Mouse (Mus musculus) A20 (cell line): ENCODE measurements around the gene Il12rb1.

Experiments used
- DNase-seq: peaks from one replicate; pipeline ENCODE4 v3.0.0-alpha.2; 2011; ENCODE audit warnings: low read depth, low spot score

Il12rb1 gene

DNA sequence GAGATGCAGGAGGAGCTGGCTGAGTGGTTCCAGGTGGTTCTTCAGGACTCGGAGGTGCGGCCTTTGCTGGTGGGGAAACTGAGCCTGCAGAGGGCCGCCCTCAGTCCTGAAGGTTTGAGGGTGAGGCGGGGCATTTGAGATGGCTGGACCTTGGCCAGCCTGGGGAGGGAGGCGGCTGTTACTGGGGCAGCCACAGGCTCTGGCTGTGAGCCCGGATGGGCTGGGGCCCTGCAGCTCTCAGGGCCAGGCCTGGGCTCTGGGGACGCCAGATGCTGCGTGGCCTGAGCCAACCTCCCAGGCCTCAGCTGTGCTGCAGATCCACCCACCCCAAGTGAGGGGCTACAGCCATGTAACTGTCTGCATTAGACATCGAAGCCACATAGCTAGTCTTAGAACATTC, 34.4 kb upstream of the Il12rb1 start:
- DNase-seq = peak; percentile 45

GRCm38 (mm10) chr8:70774740-70775139, 33.5 kb upstream of the Il12rb1 start:
- no peak for DNase-seq

GRCm38 (mm10) chr8:70775227-70775626, 33.0 kb upstream of the Il12rb1 start:
- DNase-seq = no peak

GRCm38 (mm10) chr8:70775851-70776495, 32.3 kb upstream of the Il12rb1 start:
- no peak for DNase-seq

DNA sequence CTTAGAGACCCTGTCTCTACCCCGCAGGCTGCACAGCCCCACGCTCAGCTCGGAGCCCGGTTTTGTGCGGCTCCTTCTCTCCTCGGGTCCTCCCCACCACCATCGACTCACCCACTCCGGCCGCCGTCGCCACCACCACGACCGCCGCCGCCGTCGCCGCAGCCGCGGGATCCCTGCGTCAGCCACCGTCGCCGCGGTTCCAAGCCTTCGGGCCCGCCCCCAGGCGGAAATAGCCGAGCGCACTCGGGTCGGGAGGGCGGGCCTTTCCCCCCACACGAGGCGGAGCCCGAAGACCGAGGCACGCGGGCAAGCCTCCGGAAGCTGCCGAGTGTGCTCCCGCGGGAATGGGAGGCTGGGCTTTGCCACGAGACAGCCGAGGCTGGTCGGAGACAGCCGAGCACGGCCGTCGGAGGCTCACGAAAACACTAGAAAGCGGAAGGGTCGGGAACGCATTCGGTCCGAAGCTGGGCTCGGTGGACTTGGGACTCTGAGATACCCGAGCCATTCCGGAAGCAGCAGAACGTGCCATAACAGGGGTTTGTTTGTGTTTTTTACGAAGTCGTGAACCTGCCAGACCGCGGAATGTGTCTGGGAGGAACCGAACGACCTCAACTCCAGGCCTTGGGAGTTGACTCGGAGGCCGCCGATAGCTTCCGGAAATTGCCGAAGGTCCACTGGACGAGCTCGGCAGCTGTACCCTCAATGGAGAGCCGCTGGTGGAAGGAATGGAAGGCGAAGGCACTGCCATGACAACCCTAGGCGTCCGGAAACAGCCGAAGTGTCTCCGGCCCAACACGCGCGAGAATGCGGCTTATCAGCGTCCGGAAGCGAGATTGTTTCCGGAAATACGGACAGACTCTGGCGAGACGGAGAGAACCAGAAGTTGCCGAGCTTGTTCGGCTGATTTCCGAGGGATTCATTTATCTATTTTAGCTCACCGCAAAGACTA, 31.5 kb upstream of the Il12rb1 start, which contains the start of gene Pik3r2:
Pik3r2 (minus strand) TSS at position 218 of the 949 bp plus-strand sequence.
- DNase-seq = peak; percentile 96

DNA sequence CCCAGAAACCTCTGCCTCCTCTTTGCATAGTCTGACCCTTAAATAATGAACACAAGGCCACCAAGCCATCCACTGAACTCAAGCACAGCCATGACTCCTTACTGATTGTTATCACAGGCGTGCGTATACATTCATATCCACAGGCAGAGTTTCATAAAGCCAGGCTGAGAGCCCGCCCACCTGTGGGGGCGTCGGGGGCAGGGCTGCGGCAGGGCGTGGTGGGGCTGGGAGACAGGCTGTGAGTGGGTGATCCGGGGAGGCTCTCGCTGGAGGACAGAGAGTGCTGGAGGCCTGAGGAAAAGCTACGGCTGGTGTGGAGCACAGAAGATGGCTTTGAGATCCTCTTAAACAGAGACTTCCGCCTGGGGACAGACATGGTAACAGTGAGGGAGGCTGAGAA, 28.2 kb upstream of the Il12rb1 start:
- DNase-seq = no peak

DNA sequence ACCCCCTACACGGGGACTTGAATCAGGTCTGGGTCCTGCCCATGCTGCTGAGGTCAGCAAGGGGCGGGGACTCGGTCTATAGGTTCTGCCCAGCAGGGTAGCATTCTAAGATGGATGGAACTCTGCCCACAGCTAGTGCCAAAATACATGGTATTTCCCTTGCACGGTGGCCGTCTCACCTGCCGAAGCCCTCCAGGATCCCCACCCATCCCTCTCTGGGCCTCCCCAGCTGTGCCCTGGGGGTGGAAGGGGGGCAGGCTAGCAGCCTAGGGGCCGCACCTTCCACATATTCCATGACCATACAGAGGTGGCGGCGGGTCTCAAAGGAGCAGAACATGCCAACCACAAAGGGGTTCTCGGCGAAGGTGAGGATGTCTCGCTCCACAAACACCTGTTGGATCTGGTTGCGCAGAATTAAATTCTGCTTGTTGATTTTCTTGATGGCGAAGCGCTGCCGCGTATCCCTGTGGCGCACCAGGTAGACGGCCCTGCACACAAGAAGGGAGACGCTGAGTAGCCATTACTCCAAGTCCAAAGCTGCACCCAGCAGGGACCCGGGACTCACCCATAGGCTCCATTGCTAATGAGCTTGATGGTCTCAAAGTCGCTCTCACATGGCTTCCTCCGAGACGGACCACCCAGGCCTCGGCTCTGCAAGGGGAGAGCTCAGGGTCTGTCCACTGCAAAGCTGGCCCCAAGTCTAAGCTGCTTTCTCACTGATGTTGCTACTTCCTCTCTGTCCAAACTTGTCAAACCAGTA, 21.8 kb upstream of the Il12rb1 start:
- DNase-seq = no peak

- no peak for DNase-seq
These were observed 21.2 kb upstream of the Il12rb1 start for GRCm38 (mm10) chr8:70787051-70787445.

DNA sequence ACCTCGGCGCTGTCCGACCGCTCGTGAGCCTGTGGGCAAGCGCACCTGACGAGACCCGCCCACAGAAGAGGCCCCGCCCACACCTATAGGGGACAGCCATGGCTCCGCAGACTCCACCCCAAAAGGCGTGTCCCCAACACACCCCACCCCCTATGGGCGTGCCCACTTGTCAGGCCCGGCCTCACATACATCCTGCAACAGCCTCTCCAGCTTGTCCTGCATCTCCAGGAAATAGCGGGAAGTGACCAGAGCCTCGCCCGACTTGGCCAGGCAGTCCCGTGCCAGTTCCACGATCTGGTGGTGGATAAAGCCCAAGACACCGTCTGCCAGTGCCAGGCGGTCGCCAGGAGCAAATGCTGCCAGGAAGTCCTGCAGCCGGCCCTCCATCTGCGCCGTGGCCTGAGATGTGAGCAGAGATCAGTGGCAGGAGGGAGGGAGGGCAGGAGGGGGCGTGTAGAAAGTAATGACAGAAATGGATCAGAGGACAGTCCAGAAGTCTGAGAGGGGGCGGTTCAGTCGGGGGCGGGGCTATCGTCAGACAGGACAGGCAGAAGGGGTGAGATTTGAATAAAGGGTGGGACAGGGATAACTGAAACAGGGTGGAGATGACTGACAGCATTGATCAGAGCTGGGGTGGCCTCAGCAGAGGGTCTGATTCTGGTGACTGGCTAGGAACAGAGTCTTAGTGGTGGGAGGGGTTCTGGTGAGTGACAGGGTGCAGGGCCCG, 20.1 kb upstream of the Il12rb1 start:
- DNase-seq = no peak

DNA sequence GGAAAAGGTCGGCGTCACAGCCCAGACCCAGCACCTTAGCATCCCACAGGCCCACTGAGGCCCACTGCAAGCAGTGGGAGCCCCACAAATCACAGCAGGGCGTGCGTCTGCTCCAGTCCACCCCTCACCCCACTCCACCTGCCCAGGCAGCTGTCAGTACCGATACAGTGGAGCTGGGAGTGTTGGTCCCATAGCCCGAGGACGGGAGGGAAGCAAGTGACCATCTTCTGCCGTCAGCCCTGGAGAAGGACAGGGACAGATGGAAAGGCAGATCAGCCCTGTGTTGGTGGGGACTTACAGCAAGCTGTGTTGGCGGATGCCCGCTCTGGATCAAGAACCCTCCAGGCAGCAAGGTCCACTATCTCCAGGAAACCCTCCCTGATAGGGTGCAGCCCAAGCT, 19.2 kb upstream of the Il12rb1 start:
- DNase-seq = no peak

GRCm38 (mm10) chr8:70790846-70791245, 17.4 kb upstream of the Il12rb1 start:
- DNase-seq = no peak

GRCm38 (mm10) chr8:70791294-70791701, 17.0 kb upstream of the Il12rb1 start:
- DNase-seq = peak; percentile 87

- DNase-seq = peak; percentile 99
These were observed 16.1 kb upstream of the Il12rb1 start for GRCm38 (mm10) chr8:70791975-70792691.

- DNase-seq = no peak
These were observed 15.5 kb upstream of the Il12rb1 start for GRCm38 (mm10) chr8:70792700-70793099.

DNA sequence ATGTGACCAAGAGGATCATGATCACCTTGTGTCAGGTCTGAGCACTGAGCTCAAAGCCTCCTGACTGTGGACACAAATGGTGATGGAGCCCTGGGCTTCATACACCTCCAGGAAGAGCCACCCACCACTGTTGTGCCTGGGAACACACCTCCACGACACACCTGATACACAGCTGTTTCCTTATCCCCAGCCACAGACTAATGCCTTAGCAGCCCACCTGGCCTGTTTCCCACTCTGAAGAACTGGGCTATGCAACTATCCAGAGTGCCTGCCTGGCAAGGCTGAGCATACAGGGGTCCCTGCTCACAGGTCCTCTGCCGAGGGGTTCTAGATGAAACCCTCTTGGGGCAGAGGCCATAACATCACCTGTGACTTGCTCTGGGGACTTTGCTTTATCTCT, 14.0 kb upstream of the Il12rb1 start:
- DNase-seq = no peak

- DNase-seq = no peak
These were observed 12.9 kb upstream of the Il12rb1 start for GRCm38 (mm10) chr8:70795370-70795769.

DNA sequence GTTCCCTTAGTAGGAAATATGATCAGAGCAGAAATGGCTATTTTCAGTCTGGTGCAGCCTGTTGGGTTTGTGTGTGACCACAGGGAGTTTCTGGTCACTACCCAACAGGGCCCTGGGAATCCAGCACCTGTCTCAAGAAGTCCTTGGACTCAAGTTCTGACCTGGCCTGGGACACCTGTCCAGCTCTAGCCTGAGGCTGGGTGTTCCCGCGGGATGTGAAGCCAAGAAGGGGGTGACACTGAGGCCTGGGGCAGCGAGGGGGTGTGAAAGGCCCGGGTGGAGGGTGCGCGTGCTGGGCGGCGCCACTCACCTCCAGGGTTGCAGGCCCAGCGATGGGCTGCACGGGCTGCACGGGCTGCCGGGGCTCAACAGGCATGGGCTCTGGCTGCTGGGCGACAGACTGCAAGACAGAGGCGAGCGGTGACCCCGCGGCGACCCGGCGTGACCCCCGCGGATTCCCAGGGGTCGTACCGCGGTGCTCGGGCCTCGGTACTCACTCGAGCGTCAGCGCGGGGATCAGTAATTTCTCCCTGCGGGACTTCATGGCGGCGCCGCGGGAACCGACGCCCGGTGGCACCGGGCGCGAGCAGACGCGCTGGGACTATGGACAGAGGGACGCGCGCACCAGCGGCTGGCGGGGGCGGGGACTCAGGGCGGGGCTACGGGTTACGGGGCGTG, 11.7 kb upstream of the Il12rb1 start:
- no peak for DNase-seq

DNA sequence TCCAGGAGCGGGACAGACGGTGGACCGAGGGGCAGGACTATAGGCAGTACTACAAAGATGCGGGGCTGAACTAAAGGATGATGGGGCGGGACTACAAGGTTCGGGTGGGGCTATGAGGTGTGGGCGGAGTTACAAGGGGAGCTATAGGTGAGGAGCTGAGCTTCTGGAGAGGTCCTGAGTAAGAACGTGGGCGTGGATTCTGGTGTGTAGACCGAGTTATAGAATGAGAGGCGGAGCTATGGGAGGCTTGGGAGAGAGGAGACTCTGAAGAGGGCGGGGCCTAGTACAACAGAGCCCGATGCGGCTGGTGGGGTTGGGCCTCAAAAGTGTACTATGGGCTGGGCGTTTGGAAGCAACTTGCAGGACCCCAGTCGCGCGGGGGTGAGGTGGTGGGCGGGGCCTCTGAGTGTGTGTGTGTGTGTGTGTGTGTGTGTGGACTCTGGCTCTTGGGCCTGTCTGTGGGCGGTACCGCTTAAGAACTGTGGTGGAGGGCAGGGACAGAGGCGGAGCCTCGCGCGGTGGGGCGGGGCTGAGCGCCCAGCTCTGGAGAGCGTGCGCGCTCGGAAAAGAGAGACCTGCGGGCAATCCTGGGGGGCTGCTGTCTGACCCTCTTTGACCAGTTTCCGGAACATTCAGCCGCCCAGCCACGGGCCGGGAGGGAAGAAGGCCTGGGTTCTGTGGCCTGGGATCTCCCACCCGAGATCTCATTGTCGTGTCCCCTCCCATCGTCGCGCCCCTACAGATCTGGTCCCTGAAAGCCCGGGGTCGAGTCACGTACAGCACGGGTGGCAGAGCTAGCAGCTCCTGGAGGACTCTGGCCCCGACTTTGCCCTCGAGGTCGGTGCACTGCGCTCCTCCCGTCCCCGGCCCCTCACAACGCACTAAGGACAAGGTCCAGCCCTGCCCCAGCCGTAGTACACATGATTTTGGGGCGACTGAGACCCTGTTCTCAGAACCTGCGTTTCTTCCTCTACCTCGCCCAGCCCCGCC, 10.9 kb upstream of the Il12rb1 start:
- peak; percentile 95 for DNase-seq

DNA sequence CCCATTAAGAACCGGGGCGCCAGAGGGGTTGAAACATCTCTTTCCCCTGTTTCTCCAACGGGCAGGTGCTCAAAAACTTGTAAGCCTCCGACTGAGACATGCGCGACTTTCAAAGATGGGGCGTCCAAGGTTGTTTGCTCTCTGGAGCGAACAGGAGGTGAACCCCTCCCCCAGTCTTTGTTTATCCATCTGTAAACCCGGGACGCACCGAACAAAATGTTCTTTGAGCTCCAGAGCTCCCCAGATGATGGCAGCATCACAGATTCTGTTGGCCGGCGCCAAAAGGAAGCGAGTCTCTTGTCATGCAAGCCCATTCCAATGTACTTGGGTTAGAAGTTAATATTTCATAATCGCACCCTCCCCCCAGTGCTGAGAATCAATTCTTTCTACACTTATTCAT, 10.0 kb upstream of the Il12rb1 start:
- no peak for DNase-seq
